Mouse (Mus musculus) liver, adult (tissue): ENCODE results near the gene Tmem107.

Source experiments
- GATA4 ChIP-seq: IDR thresholded peaks from 2 replicates; pipeline ENCODE4 v1.6.1; 2014; ENCODE audit warnings: mild to moderate bottlenecking, low read length; ENCODE audit not compliant: insufficient replicate concordance

The Tmem107 gene

GRCm38 (mm10) chr11:69066163-69066861, 4.3 kb upstream of the Tmem107 start:
- 0 out of 2 replicates have a peak, but pooled peaks have one; percentile 15 for TF ChIP-seq GATA4

DNA sequence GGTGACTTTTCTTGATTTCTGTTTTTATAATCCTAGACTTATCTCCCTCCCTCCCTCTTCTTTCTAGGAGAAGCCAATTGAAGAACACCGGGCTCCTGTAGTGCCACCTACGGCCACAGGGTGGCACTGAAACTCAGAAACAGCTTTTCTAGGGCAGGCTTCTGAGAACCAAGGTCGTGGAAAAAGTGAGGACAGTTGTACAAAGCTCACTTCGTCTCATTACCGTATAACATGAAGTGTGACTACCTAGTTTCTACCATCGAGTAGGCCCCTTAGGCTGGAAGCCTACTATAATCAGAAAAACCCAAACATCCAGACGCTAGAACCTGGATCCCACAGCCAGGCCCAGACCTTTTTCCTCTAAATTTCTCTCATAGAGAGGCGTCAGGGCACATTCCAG, 3.6 kb upstream of the Tmem107 start:
- TF ChIP-seq GATA4: no peak

DNA sequence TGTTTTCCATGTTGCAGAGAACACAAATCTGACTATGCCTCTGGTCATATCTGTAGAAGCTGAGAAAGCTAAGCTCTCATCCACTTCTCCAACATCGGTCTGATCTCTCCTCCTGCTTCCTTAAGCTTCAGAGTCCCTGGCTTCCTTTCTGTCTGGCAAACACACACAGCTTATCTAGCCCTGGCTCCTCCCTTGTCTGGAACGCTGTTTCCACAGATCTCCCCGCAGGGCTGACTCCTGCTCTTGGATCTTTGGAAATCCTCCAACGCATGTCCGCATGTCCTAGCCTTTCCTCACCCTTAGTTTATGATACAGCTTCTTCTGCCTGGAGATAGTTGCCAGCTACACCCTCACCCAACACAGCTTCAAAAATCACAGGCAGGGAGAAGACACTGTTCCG, 3.0 kb upstream of the Tmem107 start:
- peak; percentile 82; the same call in 1 of the 2 replicates for TF ChIP-seq GATA4

DNA sequence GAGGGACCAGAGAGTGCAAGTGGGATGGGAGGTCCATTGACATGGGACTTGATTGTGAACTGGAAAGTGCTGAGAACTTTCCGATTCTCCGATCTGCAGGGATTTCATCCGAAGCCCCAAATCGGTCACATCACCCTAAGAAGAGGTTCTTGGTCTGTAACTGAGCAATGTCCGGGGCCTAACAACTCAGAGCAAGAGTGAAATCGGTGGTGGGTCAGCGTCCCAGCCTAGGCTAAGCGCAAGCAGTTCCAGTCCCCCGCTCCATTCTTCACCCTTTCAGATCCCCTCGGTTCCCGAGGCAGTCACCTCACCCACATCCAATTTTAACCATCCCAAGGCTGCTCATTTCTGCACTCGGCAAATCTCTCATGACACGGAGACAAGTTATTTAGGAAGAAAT, 513 bp upstream of the Tmem107 start:
- TF ChIP-seq GATA4: no peak

GRCm38 (mm10) chr11:69071262-69071661, 656 bp downstream of the Tmem107 start:
- TF ChIP-seq GATA4: no peak

DNA sequence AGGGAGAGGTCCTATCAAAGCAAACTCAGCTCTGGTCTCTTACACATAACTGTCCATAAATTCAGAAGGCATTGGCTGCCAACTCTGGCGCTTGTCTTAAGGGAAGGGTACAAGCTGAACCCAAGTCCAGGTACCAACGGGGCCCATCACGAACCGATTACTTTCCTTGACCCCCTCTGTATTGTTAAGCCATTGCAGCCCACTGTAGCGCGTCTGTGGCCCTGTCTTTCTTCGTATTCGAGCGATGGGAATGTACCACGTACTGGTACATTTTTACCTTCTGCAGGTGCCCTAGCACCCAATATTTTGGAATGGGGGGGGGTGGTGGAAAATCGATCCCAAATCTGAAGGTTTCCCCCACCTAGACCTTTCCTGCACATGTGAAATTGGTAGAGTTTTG, 1.6 kb downstream of the Tmem107 start:
- no peak for TF ChIP-seq GATA4

- TF ChIP-seq GATA4: no peak
Observed at GRCm38 (mm10) chr11:69072666-69073064, 2.1 kb downstream of the Tmem107 start.

- peak; percentile 82 for TF ChIP-seq GATA4
Observed at GRCm38 (mm10) chr11:69073065-69073888, 2.7 kb downstream of the Tmem107 start.

DNA sequence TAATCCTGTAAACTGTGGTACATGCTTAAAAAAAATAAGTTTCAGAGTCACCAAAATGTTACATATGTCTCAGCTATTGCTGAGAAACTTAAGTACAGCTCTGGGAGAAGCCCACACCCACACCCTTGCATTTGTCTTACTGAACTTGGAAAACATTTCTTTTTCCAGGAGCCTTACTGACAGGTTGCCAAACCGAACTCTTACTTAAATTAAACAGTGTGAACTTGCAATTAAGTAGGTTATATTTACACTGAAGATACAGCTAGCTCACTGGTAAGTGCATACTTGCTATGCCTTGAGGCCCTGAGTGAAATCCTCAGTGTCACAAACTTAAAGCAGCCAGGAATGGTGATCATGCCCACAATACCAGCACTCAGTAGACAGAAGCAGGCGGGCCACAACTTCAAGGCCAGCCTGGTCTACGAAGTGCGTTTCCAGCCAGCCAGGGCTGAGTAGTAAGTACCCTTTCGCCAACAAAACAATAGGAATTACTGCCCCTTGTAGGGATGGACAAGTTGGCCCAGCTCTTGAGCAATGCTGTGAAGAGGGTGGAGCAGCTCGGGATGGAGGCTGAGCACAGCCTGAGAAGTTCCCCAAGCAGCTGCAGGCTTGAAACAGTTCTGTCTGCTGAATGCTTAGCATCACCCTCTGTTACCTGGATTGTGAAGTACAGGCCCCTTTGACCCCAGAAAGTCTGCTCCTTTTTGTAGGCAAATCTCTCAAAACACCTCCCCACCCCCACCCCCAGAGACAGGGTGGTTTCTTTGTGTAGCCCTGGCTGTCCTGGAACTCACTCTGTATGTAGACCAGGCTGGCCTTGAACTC, 3.6 kb downstream of the Tmem107 start:
- no peak for TF ChIP-seq GATA4

DNA sequence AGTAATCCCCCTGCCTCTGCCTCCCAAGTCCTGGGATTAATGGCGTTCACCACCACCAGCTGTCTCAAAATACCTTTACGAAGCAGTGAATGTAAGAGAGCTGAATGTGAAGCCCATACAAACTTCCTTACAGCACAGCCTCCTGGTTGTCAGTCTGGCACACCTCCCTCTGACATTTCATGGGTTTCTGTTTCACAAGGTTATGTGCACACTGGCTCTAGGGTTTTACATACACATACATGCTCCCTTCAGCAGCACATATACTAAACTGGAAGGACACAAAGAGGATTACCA, 4.1 kb downstream of the Tmem107 start:
- TF ChIP-seq GATA4: no peak

DNA sequence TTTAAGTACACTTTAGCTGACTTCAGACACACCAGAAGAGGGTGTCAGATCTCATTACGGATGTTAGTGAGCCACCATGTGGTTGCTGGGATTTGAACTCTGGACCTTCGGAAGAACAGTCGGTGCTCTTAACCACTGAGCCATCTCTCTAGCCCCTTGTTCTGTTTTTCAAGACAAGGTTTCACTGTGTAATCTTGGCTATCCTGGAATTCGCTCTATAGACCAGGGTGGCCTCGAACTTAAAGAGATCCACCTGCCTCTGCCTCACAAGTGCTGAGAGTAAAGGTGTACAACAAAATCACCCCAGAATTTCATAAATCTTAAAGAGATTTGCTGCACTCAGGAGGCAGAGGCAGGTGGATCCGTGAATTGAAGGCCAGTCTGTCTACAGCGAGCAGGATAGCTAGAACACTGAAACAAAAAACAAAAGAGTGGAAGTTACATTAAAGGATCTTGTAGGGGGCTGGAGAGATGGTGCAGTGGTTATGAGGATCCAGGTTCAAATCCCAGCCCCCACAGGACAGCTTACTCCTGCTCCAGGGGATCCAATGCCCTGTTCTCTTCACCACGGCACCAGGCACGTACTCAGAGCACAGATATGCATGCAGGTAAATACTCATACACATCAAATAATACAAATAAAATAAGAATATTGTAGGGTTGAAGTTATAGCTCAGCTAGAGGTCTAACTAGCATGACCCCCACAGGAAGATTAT, 5.3 kb downstream of the Tmem107 start:
- TF ChIP-seq GATA4: no peak

DNA sequence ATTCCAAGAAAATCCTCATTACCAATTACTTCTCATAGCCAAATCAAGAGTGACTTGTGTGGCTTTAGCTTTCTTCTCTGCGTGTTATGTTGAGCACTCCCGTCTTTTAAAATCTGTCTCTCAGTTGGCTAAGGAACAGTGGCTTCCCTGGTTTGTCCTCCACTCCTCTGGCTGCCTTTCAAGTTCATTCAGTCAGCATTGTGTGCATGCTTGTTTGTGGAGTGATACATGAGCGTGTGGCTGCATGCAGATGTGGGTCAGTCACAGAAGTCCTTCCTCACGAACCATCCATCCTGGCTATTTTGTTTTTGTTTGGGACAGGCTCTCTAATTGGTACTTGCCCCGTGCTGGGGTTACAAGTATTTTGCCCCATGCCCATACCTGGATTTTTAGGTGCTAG, 6.0 kb downstream of the Tmem107 start:
- no peak for TF ChIP-seq GATA4

DNA sequence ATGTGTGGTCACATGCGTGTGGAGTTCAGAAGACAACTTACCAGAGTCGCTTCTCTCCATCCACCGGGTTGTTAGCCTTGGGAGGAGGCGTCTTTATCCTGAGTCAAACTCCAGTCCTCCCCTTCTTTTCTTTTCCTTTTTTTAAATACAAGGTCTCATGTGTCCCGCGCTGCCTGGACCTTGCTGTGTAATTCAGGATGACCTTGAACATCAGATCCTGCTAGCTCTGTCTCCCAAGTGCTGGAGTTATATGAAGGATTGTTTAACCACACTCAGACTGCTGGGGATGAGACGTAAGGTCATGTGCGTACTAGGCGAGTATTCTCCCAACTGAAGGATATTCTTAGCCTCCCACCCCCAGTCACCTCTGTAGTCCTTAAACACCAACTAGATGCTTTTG, 6.7 kb downstream of the Tmem107 start:
- no peak for TF ChIP-seq GATA4

DNA sequence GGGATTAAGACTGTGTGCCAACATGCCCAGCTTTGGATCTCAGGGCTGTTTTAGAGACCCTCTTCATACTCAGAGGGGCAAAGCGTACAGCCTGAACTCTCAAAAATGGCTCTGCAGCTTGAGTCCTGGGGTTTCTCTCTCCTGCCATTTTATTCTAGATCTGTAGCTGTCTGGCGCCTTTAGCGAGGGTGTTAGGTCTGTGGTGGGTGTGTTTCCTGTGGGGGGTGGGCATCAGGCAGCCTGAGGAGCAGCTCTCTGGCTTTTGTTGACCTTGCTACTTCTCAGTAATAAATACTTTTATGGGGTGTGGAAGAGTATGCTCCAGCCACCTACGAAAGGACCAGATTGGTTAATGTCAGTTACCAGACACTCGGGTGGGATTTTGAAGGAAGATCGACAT, 7.4 kb downstream of the Tmem107 start:
- TF ChIP-seq GATA4: no peak

- no peak for TF ChIP-seq GATA4
Observed at GRCm38 (mm10) chr11:69078805-69079438, 8.3 kb downstream of the Tmem107 start.
